Mouse (Mus musculus) heart, postnatal 10 days (tissue): ENCODE measurements around the gene Tex14. TPM values are rescaled to one million over a fixed set of nuclear protein-coding genes. Genes with fewer than 3 reads are reported as not detected.
A peak's percentile ranks its signal among the peaks of the same experiment; 100 is the strongest.
"Not testable (repeated sequence)": the region's sequence is repeated elsewhere in the genome, so short reads cannot be mapped to it uniquely, and the experiment has no call there.

ENCODE experiments used
- DNase-seq, 2 experiments: peaks; one replicate each; pipeline ENCODE4 v3.0.0; 2021
- intact Hi-C: fragments of 180-260 bp; cut with DNase I; formaldehyde crosslinking; loops from one replicate; pipeline ENCODE4 v1.15.1; 2025
- total RNA-seq, 2 experiments: library from RNA; stranded (reverse); gene quantifications; 2 replicates each; pipeline ENCODE4 v1.2.3; 2021

The Tex14 gene
- total RNA-seq, 2 experiments from 2014 or later: 0.10 to 0.47 TPM

DNA sequence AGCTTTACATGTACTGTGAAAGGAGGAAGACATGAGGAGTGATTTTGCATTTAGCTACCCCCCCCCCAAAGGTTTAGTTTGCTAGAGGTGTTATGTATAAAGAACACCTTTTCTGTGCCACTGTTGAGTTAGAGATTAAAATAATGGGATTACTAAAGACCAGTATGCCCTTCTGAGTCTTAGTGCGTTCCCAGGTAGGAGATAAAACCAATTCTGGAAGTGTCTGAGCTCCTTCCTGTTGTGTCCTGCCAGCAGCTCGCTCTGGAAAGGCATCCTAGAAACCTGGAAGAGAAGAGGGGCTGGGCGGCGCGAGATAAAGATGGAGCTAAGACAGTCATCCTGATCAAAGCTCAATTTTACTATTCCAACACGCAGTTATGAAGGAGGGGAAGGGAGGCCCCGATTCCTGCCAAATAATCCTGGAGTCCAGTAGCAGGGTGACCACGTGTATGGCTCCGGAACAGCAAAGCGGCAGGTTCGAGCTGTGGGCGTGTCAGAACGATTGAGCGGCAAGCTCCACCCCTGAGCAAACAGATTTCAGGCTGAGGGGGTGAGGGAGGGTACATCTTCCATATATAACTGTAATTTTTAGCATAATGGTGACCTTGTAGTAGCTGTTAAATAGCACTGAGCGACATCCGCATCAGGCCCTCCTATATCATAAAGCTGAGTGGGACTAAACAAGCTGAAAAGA, 40.0 kb downstream of the Tex14 start:
- intact Hi-C loops: no loop called here
- no peak for DNase-seq

DNA sequence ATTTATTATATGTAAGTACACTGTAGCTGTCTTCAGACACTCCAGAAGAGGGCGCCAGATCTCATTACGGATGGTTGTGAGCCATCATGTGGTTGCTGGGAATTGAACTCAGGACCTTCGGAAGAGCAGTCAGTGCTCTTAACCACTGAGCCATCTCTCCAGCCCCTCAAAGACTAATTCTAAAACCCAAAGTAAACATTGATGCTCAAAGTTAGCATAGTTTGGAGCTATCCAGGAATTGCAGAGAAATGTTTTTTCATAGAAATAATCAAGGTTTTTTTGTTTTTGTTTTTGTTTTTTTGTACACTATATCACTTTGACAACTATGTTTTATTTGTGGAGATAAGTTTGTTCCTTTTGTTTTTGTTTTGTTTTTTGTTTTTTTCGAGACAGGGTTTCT, 40.7 kb downstream of the Tex14 start:
- DNase-seq, intact Hi-C loops: not testable (repeated sequence)

DNA sequence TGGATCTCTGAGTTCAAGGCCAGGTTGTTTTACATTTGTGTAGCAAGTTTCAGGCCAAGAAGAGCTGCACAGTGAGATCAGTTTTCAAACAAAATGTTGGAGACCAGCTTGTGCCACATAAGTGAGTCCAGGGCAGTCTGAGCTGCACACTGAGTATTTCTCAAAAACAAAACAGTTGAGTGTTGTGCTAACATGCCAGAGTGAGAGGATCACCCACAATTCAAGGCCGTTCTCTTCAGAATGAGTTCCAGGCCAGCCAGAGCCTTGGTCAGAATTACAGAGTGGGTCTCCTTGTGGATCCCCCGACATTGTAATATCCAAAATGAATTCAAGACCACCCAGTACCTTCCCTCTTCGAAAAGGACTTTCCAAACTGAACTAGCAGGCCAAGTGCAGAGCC, 41.3 kb downstream of the Tex14 start:
- intact Hi-C loops: no loop called here
- no peak for DNase-seq

DNA sequence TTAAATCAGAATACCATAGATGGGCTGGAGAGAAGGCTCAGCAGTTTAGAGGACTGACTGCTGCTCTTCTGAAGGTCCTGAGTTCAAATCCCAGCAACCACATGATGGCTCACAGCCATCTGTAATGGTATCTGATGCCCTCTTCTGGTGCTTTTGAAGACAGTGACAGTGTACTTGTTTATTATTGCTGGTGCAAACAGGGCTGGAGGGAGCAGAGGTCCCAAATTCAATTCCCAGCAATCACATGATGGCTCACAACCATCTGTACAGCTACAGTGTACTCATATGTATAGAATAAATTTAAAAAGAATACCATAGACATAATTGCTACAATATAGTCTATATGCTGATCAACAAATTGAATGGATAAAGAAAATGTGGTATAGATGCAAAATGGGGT, 42.6 kb downstream of the Tex14 start:
- intact Hi-C loops: no loop called here
- no peak for DNase-seq

DNA sequence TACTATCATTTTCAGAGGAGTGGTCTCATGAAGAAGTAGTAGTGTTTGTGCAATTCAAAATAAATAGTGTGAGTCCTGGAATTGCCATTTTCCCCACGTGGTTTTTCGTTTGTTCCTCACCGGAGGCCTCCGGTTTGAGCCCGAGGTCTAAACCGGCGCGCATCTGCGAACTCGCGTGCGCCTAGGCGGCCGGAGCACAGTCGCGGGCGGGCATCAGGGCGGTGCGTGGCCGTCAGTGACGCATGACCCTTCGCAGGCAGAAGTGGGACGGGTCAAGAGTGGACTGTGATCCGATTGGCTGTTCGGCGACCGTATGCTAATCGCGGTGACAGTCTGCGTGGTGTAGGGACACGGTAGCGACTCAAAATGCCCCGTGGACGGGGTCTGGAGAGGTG, 43.2 kb downstream of the Tex14 start:
- intact Hi-C loops: not testable (repeated sequence)
- peak; percentile 97 for DNase-seq

DNA sequence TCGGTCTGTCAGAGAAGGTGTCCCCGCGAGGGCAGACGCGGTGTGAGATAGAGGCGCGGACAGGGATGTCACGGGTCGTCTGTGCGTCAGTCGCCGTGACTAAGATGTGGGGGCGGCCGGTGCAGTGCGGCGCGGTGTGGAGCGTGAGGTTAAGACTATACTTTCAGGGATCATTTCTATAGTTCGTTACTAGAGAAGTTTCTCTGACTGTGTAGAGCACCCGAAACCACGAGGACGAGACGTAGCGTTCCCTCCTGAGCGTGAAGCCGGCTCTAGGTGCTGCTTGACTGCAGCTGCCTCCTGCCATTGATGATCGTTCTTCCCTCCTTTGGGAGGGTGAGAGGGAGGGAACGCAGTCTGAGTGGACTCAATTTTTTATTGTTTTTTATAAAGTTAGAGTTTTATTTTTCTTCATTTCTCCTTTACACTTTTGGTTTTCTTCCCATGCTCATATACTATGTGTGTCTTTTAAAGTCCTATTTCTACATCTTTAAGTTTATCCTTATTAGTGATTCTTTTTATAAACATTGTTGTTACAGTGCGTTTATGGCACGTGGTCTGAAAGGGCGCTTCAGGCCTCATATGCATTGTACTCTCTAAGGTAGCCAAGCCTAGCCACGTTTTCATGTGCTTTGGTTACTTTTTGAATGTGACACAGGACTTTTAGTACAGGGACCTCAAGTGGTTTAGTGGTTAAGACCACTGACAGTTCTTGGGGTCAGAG, 43.8 kb downstream of the Tex14 start:
- peak; percentile 43 to 62 for DNase-seq
- intact Hi-C loops: not testable (repeated sequence)

DNA sequence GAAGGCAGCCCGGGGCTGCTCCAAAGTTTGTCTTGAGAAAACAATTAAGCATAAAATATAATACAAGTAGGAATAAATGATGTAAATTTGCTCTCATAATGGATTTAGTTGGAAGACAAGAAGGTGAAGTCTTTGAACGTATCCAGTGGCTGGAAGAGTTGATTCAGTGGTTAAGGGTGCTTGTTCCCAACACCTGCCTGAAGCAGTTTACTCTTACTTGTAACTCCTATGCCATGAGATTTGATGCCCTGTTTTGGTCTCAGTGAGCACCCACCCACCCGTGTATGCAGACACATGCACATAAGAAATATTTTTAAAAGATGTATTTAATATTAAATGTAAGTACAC, 44.3 kb downstream of the Tex14 start:
- DNase-seq: no peak
- intact Hi-C loops: no loop called here

DNA sequence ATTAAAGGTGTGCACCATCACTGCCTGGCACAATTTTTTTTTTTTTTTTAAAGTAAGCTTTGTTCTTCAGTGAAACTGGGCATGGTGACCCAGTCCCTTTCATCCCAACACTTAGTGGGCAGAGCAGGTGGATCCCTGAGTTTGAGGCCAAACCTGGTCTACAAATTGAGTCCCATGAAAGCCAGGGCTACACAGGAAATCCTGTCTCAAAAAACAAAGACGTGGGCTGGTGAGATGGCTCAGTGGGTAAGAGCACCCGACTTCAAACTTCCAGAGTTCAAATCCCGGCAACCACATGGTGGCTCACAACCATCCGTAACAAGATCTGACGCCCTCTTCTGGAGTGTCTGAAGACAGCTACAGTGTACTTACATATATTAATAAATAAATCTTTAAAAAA, 45.0 kb downstream of the Tex14 start:
- intact Hi-C loops, DNase-seq: not testable (repeated sequence)

DNA sequence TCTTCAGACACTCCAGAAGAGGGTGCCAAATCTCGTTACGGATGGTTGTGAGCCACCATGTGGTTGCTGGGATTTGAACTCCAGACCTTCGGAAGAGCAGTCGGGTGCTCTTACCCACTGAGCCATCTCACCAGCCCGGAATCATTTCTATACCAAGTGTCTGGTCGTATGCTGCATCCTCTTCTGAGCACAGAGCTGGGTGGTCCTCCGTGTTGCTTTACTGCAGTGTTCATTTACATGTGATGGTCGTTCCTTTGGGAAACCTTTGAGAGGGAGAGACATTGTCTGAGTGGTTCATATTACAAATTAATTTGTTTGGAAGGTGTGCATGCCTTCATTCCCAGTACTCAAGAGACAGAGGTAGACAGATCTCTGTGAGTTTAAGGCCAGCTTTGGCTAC, 47.9 kb downstream of the Tex14 start:
- DNase-seq, intact Hi-C loops: not testable (repeated sequence)

DNA sequence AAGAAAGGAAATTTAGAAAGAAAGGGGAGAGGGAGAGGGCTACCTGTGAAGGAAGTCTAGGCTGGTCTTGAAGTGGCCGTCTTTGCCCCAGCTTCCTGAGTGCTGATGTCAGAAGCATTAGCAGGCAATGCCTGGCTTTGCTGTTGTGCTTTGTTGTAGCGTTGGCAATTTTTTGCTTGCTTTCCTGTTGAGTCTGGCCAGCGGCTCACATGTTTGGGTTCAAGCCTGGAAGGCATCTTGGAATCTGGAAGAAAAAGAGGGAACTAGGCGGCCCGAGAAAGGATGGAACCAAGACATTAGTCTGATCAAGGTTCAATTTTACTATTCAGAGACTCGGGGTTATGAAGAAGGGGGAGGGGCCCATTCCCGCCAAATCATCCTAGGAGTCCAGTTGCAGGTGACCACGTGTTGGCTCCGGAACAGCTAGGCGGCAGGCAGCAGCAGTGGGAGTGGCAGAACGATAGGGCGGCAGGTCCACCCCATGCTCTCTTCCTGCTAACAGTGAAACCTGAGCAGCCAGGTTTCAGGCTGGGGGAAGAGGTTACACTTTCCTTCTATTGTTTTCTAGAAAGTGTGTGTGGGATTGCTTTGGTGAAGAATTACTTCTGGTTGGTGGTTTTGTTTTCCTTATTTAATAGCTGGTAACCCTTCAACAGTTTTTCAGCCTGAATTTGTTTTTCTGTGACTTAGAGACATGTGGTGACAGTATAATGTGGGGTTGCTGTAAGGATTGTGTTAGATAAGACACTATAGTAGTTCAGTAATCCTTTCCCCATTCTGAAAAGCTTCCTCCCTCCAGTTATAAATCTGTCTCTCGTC, 48.6 kb downstream of the Tex14 start:
- intact Hi-C loops: no loop called here
- DNase-seq: no peak

DNA sequence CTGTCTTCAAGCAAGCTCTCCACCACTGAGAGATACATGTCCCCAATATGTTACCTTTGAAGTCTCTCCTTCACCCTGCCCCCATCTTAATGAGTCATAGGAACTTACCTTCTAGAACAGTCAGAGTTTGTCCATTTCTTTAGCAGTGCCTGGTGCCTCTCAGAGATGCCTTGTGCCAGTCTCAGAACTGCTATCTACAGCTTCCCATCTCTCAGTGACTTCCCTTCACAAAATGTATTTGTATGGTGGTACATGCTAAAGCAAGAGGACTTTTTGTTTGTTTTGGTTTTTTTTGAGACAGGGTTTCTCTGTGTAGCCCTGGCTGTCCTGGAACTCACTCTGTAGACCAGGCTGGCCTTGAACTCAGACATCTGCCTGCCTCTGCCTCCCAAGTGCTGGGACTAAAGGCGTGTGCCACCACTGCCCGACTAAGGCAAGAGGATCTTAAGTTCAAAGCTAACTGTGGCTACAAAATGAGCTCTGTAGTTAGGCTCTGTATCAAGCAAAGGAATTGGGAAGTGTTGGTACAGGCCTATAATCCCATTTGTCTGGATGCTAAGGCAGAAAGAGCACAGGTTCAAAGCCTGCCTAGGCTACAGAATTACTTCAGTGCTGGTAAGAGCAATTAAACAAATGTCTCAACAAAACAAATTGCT, 49.3 kb downstream of the Tex14 start:
- DNase-seq: no peak
- intact Hi-C loops: no loop called here

DNA sequence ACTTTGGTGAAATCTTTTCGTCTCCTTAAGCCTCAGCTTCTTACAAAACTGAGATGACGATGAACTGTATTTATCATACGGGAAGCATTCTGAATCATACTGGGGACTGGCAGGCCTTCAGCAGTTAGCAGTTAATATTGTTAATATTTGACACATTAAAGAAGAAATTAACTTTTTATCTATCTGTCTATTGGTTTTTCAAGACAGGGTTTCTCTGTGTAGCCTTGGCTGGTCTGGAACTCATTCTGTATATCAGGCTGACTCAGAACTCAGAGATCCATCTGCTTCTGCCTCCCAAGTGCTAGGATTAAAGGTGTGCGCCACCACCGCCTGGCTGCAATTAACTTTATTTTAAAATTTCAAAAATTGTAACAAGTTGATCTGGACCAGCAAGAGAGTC, 50.7 kb downstream of the Tex14 start:
- no peak for DNase-seq
- intact Hi-C loops: no loop called here

DNA sequence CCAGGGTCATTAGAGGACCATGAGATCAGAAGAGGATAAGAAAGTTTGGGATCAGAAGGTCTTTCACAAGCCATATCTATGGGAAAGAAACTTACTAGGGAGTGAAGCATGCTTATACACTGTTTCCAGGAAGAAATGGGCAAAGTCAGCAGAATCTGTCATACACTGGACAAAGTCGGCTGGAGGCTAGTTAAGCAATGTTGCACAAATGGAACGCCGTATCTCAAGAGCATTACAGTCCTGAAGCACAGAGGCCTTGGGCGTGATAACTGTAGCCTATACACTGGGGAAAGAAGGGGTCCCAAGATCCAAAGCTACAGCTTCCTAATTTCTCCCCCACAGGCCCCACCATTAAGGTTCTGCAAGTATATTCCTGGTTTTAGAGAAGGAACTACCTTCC, 51.1 kb downstream of the Tex14 start:
- no peak for DNase-seq
- intact Hi-C loops: no loop called here

DNA sequence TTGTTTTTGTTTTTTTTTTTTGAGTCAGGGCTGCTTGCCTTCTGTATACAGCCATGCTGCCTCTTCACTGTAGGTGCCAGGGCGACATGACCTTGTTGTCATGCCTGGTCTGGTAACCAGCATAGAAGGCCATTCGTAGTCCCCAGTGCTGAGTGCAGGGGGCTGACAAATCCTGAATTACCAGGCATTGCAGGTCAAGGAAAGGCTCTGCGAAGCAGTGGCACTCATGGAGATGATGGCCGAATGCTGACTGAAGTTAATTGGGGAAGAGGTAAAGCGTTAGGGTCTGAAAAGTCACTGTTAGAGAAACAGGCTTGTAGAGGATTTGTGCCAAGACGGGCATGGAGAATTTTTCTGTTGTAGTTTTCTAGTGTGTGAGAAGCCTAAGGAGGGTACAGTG, 55.7 kb downstream of the Tex14 start:
- no peak for DNase-seq
- intact Hi-C loops: no loop called here

DNA sequence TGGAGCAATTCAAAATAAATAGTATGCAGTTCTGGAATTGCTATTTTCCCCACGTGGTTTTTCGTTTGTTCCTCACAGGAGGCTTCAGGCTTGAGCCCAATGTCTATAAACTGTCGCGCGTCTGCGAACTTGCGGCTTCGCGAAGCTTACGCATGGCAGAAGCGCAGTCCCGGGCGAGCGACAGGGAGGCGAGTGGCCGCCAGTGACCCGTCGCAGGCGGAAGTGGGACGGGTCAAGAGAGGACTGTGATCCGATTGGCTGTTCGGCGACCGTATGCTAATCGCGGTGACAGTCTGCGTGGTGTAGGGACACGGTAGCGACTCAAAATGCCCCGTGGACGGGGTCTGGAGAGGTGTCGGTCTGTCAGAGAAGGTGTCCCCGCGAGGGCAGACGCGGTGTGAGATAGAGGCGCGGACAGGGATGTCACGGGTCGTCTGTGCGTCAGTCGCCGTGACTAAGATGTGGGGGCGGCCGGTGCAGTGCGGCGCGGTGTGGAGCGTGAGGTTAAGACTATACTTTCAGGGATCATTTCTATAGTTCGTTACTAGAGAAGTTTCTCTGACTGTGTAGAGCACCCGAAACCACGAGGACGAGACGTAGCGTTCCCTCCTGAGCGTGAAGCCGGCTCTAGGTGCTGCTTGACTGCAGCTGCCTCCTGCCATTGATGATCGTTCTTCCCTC, 57.1 kb downstream of the Tex14 start:
- intact Hi-C loops: not testable (repeated sequence)

DNA sequence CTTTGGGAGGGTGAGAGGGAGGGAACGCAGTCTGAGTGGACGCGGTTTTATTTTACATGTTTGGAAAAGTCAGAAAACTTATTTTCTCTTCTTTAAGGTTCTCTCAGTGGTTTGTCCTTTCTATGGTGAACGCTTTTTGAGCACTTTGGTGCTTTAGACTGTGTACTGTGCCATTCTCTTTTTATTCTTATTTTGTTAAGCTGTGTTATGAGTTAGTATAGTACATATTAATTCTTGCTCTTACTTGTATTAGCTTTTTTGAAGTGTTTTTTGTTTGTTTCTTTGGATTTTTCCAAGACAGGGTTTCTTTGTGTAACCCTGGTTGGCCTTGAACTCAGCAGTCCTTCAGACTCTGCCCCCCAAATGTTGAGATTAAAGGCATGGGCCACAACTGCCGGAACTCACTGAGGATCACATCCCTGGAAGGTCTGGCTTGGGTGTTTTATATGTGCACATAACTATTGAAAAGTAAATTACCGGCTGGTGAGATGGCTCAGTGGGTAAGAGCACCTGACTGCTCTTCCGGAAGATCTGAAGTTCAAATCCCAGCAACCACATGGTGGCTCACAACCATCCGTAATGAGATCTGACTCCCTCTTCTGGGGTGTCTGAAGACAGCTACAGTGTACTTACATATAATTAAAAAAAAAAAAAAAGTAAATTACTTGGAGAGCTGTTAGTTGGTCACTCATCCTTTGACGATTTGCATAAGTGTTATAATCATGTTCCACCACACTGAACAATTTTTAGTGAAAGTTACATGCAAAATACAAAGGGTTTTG, 57.8 kb downstream of the Tex14 start:
- intact Hi-C loops: no loop called here
- peak; percentile 62 to 67 for DNase-seq

More for the DNA sequence above, 57.1 kb downstream of the Tex14 start:
- DNase-seq: peak; percentile 87 to 89

DNA sequence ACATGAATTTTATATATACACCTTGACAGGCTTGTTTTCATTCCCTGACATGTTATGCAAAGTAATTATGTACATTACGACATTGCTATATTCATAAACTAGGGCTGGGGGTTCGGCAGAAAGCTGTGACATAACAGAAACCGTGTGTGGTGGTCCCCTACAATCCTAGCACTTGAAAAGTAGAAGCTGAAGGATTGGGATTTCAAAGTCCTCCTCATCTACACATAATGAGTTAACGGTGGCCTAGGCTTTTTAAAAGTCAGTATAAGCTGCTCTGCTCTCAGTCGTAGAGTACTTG, 58.3 kb downstream of the Tex14 start:
- intact Hi-C loops: no loop called here
- no peak for DNase-seq

DNA sequence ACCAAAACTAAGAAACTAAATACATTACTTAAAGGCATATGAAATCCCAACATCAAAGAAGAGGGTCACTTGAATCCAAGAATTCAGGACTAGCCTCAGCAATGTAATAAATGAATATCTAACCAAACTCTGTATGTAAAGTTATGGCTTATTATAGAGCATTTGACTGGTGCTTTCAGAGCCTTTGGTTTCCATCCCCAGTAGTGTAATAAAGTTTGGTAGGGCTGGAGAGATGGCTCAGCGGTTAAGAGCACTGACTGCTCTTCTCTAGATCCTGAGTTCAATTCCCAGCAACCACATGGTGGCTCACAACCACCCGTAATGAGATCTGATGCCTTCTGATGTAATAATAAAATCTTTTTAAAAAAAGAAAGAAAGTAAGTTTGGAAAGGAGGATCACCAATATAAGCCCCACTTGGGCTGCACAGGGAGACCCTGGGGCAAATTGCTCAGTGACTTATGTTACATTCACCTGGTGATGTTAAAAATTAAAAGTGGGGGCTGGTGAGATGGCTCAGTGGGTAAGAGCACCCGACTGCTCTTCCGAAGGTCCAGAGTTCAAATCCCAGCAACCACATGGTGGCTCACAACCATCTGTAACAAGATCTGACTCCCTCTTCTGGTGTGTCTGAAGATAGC, 59.0 kb downstream of the Tex14 start:
- intact Hi-C loops, DNase-seq: not testable (repeated sequence)

DNA sequence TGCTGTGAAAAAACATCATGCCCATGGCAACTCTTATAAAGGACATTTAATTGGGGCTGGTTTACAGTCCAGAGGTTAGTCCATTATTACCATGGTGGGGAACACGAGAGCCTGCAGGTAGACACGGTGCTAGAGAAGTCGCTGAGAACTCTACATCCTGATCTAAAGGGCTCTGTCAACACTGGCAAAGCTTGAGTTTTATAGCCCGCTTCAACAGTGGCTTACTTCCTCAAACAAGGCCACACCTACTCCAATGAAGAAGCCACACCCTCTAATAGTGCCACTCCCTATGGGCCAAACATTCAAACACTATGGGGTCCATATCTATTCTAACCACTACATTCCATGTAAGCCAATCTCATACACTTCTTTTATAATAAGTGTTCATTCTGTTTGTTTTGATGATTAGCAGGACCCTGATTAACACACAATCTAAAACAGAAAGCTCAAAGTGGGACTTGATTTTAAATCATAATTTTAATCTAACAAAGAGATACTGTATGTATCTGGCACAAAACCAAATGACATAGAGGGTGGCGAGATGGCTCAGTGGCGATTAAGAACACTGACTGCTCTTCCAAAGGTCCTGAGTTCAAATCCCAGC, 61.2 kb downstream of the Tex14 start:
- intact Hi-C loops: no loop called here
- DNase-seq: no peak
